Mouse (Mus musculus) common myeloid progenitor, adult 5-6 weeks (primary cell): ENCODE results near the gene Olfm2. TPM values are rescaled to one million over a fixed set of nuclear protein-coding genes. Genes with fewer than 3 reads are reported as not detected.

Source experiments
- total RNA-seq: library from RNA; stranded (forward); fragments of 200-1000, 187-1606 nt; gene quantifications from 2 replicates; pipeline ENCODE4 v1.2.3, GENCODE M21; 2017

The Olfm2 gene
- total RNA-seq, 1 experiment from 2014 or later = not detected

Other genes with a start within 250 kb of the Olfm2 start
- 61.9 and 81.3 TPM in 2 replicates for gene Zfp266, start 224.9 kb downstream of the Olfm2 start, total RNA-seq
- gene Zfp846, start 165.1 kb downstream of the Olfm2 start, total RNA-seq = 5.2 and 8.8 TPM in 2 replicates
- gene Ubl5, start 103.5 kb downstream of the Olfm2 start, total RNA-seq = 87.1 and 102 TPM in 2 replicates
- gene Fbxl12, start 101.6 kb downstream of the Olfm2 start, total RNA-seq = 6.5 and 8.2 TPM in 2 replicates
- 9.5 and 16.3 TPM in 2 replicates for gene Pin1, start 94.3 kb downstream of the Olfm2 start, total RNA-seq
- gene Col5a3, start 68.7 kb upstream of the Olfm2 start, total RNA-seq = 0.27 TPM in 1 of 2 replicates, not detected in the other
- not detected in 2 replicates for gene Rdh8, start 72.2 kb upstream of the Olfm2 start, total RNA-seq
- gene A230050P20Rik, start 122.3 kb upstream of the Olfm2 start, total RNA-seq = 25.7 and 27.9 TPM in 2 replicates
- gene Angptl6, start 133.4 kb upstream of the Olfm2 start, total RNA-seq = 0.50 and 1.7 TPM in 2 replicates
- gene Ppan, start 141.8 kb upstream of the Olfm2 start, total RNA-seq = 140 and 152 TPM in 2 replicates
- gene Eif3g, start 152.3 kb upstream of the Olfm2 start, total RNA-seq = 188 and 215 TPM in 2 replicates
- gene Dnmt1, start 213.5 kb upstream of the Olfm2 start, total RNA-seq = 271 and 309 TPM in 2 replicates
- gene S1pr2, start 230.4 kb upstream of the Olfm2 start, total RNA-seq = 1.4 and 2.2 TPM in 2 replicates